Mouse (Mus musculus): ENCODE results near the gene Rfx7.

The Rfx7 gene

GRCm38 (mm10) chr9:72558780-72559179 is 26.7 kb downstream of the Rfx7 start:
- no peak for DNase-seq

- no peak for DNase-seq
Measured at GRCm38 (mm10) chr9:72560316-72560715, 28.3 kb downstream of the Rfx7 start.

- no peak for DNase-seq
Measured at GRCm38 (mm10) chr9:72563277-72563676, 31.2 kb downstream of the Rfx7 start.

- DNase-seq, result no peak
Measured at GRCm38 (mm10) chr9:72567116-72567515, 35.1 kb downstream of the Rfx7 start.

- no peak for DNase-seq
Measured at GRCm38 (mm10) chr9:72580216-72580615, 48.2 kb downstream of the Rfx7 start.

- DNase-seq, result no peak
Measured at GRCm38 (mm10) chr9:72590861-72591260, 58.8 kb downstream of the Rfx7 start.

GRCm38 (mm10) chr9:72592016-72592415 is 60.0 kb downstream of the Rfx7 start:
- no peak for DNase-seq

- peak in 1 of 2 experiments; percentile 43 for DNase-seq
Measured at GRCm38 (mm10) chr9:72594656-72595055, 62.6 kb downstream of the Rfx7 start.

GRCm38 (mm10) chr9:72600142-72600541 is 68.1 kb downstream of the Rfx7 start:
- DNase-seq, result no peak

- no peak for DNase-seq
Measured at GRCm38 (mm10) chr9:72609771-72610170, 77.7 kb downstream of the Rfx7 start.

GRCm38 (mm10) chr9:72613884-72614283 is 81.8 kb downstream of the Rfx7 start:
- DNase-seq, result peak; percentile 65 to 68

- peak; percentile 20 to 26 for DNase-seq
Measured at GRCm38 (mm10) chr9:72614786-72615480, 82.9 kb downstream of the Rfx7 start.

- DNase-seq, result no peak
Measured at GRCm38 (mm10) chr9:72618037-72618436, 86.0 kb downstream of the Rfx7 start.

- DNase-seq, result no peak
Measured at GRCm38 (mm10) chr9:72623605-72624004, 91.6 kb downstream of the Rfx7 start.

GRCm38 (mm10) chr9:72627598-72627997 is 95.6 kb downstream of the Rfx7 start:
- no peak for DNase-seq

- DNase-seq, result no peak
Measured at GRCm38 (mm10) chr9:72628591-72628990, 96.6 kb downstream of the Rfx7 start.

GRCm38 (mm10) chr9:72632198-72632597 is 100.2 kb downstream of the Rfx7 start:
- DNase-seq, result no peak

GRCm38 (mm10) chr9:72635134-72635533 is 103.1 kb downstream of the Rfx7 start:
- DNase-seq, result peak in 1 of 2 experiments; percentile 49

- no peak for DNase-seq
Measured at GRCm38 (mm10) chr9:72636547-72636946, 104.5 kb downstream of the Rfx7 start.

GRCm38 (mm10) chr9:72637243-72637642 is 105.2 kb downstream of the Rfx7 start:
- no peak for DNase-seq

GRCm38 (mm10) chr9:72638951-72639842 is 107.2 kb downstream of the Rfx7 start:
- no peak for DNase-seq

GRCm38 (mm10) chr9:72639843-72640621 is 108.0 kb downstream of the Rfx7 start:
- DNase-seq, result peak; percentile 84 to 88

- DNase-seq, result no peak
Measured at GRCm38 (mm10) chr9:72640642-72641041, 108.6 kb downstream of the Rfx7 start.

Data from cerebellum, postnatal 14 days (tissue).